Mouse (Mus musculus): ENCODE data around the gene Rtcb. TPM values are rescaled to one million over a fixed set of nuclear protein-coding genes. Genes with fewer than 3 reads are reported as not detected.

The Rtcb gene
- 100 to 1,000 TPM; 128 to 142 (median 137) TPM for total RNA-seq (2022)

- peak; percentile 94 for DNase-seq
Measured at GRCm38 (mm10) chr10:85957464-85957950, at the start of gene Rtcb. TSS of gene Rtcb (minus strand) at chr10:85957823.

GRCm38 (mm10) chr10:86006455-86006854, 48.8 kb upstream of the Rtcb start:
- no peak for DNase-seq

GRCm38 (mm10) chr10:86000447-86000846, 42.8 kb upstream of the Rtcb start:
- DNase-seq, result no peak

- no peak for DNase-seq
Measured at GRCm38 (mm10) chr10:85994543-85995104, 37.0 kb upstream of the Rtcb start.

GRCm38 (mm10) chr10:85993836-85994235, 36.2 kb upstream of the Rtcb start:
- DNase-seq, result no peak

- no peak for DNase-seq
Measured at GRCm38 (mm10) chr10:85992412-85992811, 34.8 kb upstream of the Rtcb start.

- no peak for DNase-seq
Measured at GRCm38 (mm10) chr10:85989412-85990115, 31.9 kb upstream of the Rtcb start.

- DNase-seq, result no peak
Measured at GRCm38 (mm10) chr10:85972915-85973314, 15.3 kb upstream of the Rtcb start.

GRCm38 (mm10) chr10:85971826-85972225, 14.2 kb upstream of the Rtcb start:
- no peak for DNase-seq

GRCm38 (mm10) chr10:85969894-85970620, 12.4 kb upstream of the Rtcb start:
- DNase-seq, result no peak

GRCm38 (mm10) chr10:85968731-85969130, 11.1 kb upstream of the Rtcb start:
- DNase-seq, result no peak

- DNase-seq, result peak; percentile 61
Measured at GRCm38 (mm10) chr10:85968157-85968634, 10.6 kb upstream of the Rtcb start.

GRCm38 (mm10) chr10:85967411-85968156, 10.0 kb upstream of the Rtcb start:
- no peak for DNase-seq

- no peak for DNase-seq
Measured at GRCm38 (mm10) chr10:85966476-85966875, 8.9 kb upstream of the Rtcb start.

GRCm38 (mm10) chr10:85964316-85964715, 6.7 kb upstream of the Rtcb start:
- no peak for DNase-seq

- DNase-seq, result no peak
Measured at GRCm38 (mm10) chr10:85962897-85963296, 5.3 kb upstream of the Rtcb start.

GRCm38 (mm10) chr10:85956871-85957419, 678 bp downstream of the Rtcb start:
- DNase-seq, result no peak

GRCm38 (mm10) chr10:85954429-85954828, 3.2 kb downstream of the Rtcb start:
- no peak for DNase-seq

- no peak for DNase-seq
Measured at GRCm38 (mm10) chr10:85953401-85953800, 4.2 kb downstream of the Rtcb start.

- DNase-seq, result no peak
Measured at GRCm38 (mm10) chr10:85951765-85952443, 5.7 kb downstream of the Rtcb start.

GRCm38 (mm10) chr10:85948483-85949196, 9.0 kb downstream of the Rtcb start:
- no peak for DNase-seq
